Mouse (Mus musculus) erythroblast, embryonic 14.5 days (primary cell): Measurements from ENCODE around the gene Olig2.

Experiments used
- GATA1 ChIP-seq: IDR thresholded peaks from 2 replicates; pipeline ENCODE4 v1.6.1; 2012; ENCODE audit warnings: low read length, inconsistent platforms, mixed read lengths
- TAL1 ChIP-seq: IDR thresholded peaks from 3 replicates; pipeline ENCODE4 v1.6.1; 2012; ENCODE audit warnings: low read length, inconsistent platforms, mixed read lengths

GRCm38 (mm10) chr16:91232470-91233240, 7.4 kb downstream of the Olig2 start:
- TF ChIP-seq GATA1 (no peak), TAL1 (no peak)
